Comparison of ENCODE assay signal across 19 mouse cellular contexts in genomic region chr5:111476141-111476540, GRCm38 (mm10). TPM values are rescaled to one million over a fixed set of nuclear protein-coding genes. Genes with fewer than 3 reads are reported as not detected.
A peak's percentile ranks its signal among the peaks of the same experiment; 100 is the strongest.
DNase-seq lines count a peak whose midpoint lies in the region; ATAC-seq lines count a peak whose summit lies in the region.
"Had no signal": no experiment of that assay in that cellular context is flagged by ENCODE, and none has a peak within 500 bp of the region (broad histone marks: within the 10 kb centered on the region; RNA-seq: fewer than 3 reads in every experiment).

No protein-coding gene starts in this region.

- H3K36me3 ChIP-seq in heart, embryonic 10.5 days = no peaks in the 10 kb centered on the region
- no peaks in the 10 kb centered on the region for H3K36me3 ChIP-seq in midbrain, embryonic 10.5 days
- no peaks in the 10 kb centered on the region for H3K36me3 ChIP-seq in midbrain, embryonic 16.5 days (ENCODE audit: control insufficient read depth, insufficient read depth, low read length)
- H3K36me3 ChIP-seq: embryonic facial prominence, embryonic 10.5 days; hindbrain, embryonic 15.5 days; neural tube, embryonic 12.5 days had no signal

- no peak for ATAC-seq in midbrain, embryonic 16.5 days
- no peak for ATAC-seq in megakaryocyte-erythroid progenitor cell, adult 5-6 weeks (replicated peaks; ENCODE audit: low FRiP score, low TSS enrichment, poor library complexity, severe bottlenecking)
- ATAC-seq: intestine, postnatal 0 days had no signal

- DNase-seq in heart, embryonic 10.5 days (ENCODE audit: low spot score) = no peak
- no peak for DNase-seq in heart, adult 8-10 months (ENCODE audit: low spot score)
- no peak for DNase-seq in midbrain, embryonic 10.5 days (ENCODE audit: low spot score)
- DNase-seq in NIH3T3 (ENCODE audit: low read depth) = peak; percentile 59
- no peak for DNase-seq in adrenal gland, postnatal 25 days
- DNase-seq: cerebellum, adult 9-10 months; gastrocnemius, postnatal 14 days; layer of hippocampus, postnatal 36 days; lung, adult 18-20 months; lung, postnatal 14 days; right cerebral cortex, postnatal 4 days; thymus, adult 2 months had no signal

- no peak overlapping the region for H3K9ac ChIP-seq in midbrain, embryonic 16.5 days (ENCODE audit: low read depth, low read length)
- H3K9ac ChIP-seq: hindbrain, embryonic 15.5 days; neural tube, embryonic 12.5 days had no signal

- H3K27ac ChIP-seq in heart, embryonic 10.5 days = peak overlapping the region; percentile 8; the same call in 1 of the 2 replicates
- H3K27ac ChIP-seq in midbrain, embryonic 10.5 days (replicated peaks) = 0 out of 2 replicates have a peak overlapping the region, but pooled peaks have one; percentile 2
- no peak overlapping the region for H3K27ac ChIP-seq in midbrain, embryonic 16.5 days (ENCODE audit: low read length)
- H3K27ac ChIP-seq: embryonic facial prominence, embryonic 10.5 days; hindbrain, embryonic 15.5 days; neural tube, embryonic 12.5 days had no signal

- peaks cover 28% of the 10 kb centered on the region for H3K4me1 ChIP-seq in heart, embryonic 10.5 days
- H3K4me1 ChIP-seq in midbrain, embryonic 10.5 days = peaks cover 18% of the 10 kb centered on the region
- no peaks in the 10 kb centered on the region for H3K4me1 ChIP-seq in midbrain, embryonic 16.5 days (ENCODE audit: control insufficient read depth, insufficient read depth, low read length)
- H3K4me1 ChIP-seq: neural tube, embryonic 12.5 days had no signal

- no peaks in the 10 kb centered on the region; the same call in 1 of the 2 replicates for H3K27me3 ChIP-seq in heart, embryonic 10.5 days (ENCODE audit: insufficient read depth, poor library complexity, severe bottlenecking)
- no peaks in the 10 kb centered on the region for H3K27me3 ChIP-seq in midbrain, embryonic 10.5 days (ENCODE audit: low read depth, poor library complexity, severe bottlenecking)
- no peaks in the 10 kb centered on the region for H3K27me3 ChIP-seq in midbrain, embryonic 16.5 days (ENCODE audit: control insufficient read depth, insufficient read depth, low read depth, low read length)
- H3K27me3 ChIP-seq: hindbrain, embryonic 15.5 days; neural tube, embryonic 12.5 days had no signal

- no peak overlapping the region for H3K4me3 ChIP-seq in heart, embryonic 10.5 days
- H3K4me3 ChIP-seq in midbrain, embryonic 10.5 days = no peak overlapping the region
- H3K4me3 ChIP-seq in midbrain, embryonic 16.5 days (ENCODE audit: low read depth, low read length) = no peak overlapping the region
- H3K4me3 ChIP-seq: embryonic facial prominence, embryonic 10.5 days; hindbrain, embryonic 15.5 days; neural tube, embryonic 12.5 days had no signal

- H3K4me2 ChIP-seq in midbrain, embryonic 16.5 days (ENCODE audit: low read length) = no peak overlapping the region
- H3K4me2 ChIP-seq: hindbrain, embryonic 15.5 days; liver, embryonic 11.5 days; neural tube, embryonic 12.5 days had no signal

- no peaks in the 10 kb centered on the region for H3K9me3 ChIP-seq in heart, embryonic 10.5 days
- H3K9me3 ChIP-seq in midbrain, embryonic 10.5 days (replicated peaks) = no peaks in the 10 kb centered on the region
- no peaks in the 10 kb centered on the region for H3K9me3 ChIP-seq in midbrain, embryonic 16.5 days (replicated peaks; ENCODE audit: control insufficient read depth, low read length, poor library complexity, severe bottlenecking)
- H3K9me3 ChIP-seq: embryonic facial prominence, embryonic 10.5 days; hindbrain, embryonic 15.5 days; neural tube, embryonic 12.5 days had no signal

- 89% methylated on average over 6 of the region's 6 CpGs for WGBS in heart, embryonic 10.5 days
- 86% methylated on average over 6 of the region's 6 CpGs for WGBS in midbrain, embryonic 10.5 days
- WGBS in midbrain, embryonic 16.5 days = 76% methylated on average over 6 of the region's 6 CpGs

RNA-seq across cellular contexts. Expression of gene Mn1, which starts 59.0 kb away (rescaled TPM):
- polyA plus RNA-seq in heart, embryonic 10.5 days (2016; fragmentation: Nextera tagmentation; extraction: Ambion mirVana) = 6.4 and 7.7 TPM in 2 replicates
- 10 to 100 TPM; 13.9 to 21.6 (median 19.8) TPM for total RNA-seq in heart, adult 8-10 months (2022)
- polyA plus RNA-seq in midbrain, embryonic 10.5 days (2016; fragmentation: Nextera tagmentation; extraction: Ambion mirVana) = 53.0 and 63.2 TPM in 2 replicates
- polyA plus RNA-seq in midbrain, embryonic 16.5 days (2015; fragmentation: Nextera tagmentation; extraction: Ambion mirVana) = 41.6 and 50.3 TPM in 2 replicates
- 0.25 and 0.66 TPM in 2 replicates for total RNA-seq in megakaryocyte-erythroid progenitor cell, adult 5-6 weeks (2014; fragmentation: Nextera tagmentation)
- 0.72 and 0.94 TPM in 2 replicates for total RNA-seq in megakaryocyte-erythroid progenitor cell, adult 5-6 weeks (2017)
- 2.3 and 4.9 TPM in 2 replicates for total RNA-seq in adrenal gland, postnatal 25 days (2021)
